Mouse (Mus musculus): ENCODE measurements around the gene Klhl35.

The Klhl35 gene

GRCm38 (mm10) chr7:99450703-99451102 lies 15.1 kb upstream of the Klhl35 start:
- ATAC-seq (ENCODE audit: insufficient number of reproducible peaks, low FRiP score, low TSS enrichment): peak; percentile 49

- ATAC-seq (ENCODE audit: insufficient number of reproducible peaks, low FRiP score, low TSS enrichment): no peak
Measured at GRCm38 (mm10) chr7:99452859-99453258, 12.9 kb upstream of the Klhl35 start.

GRCm38 (mm10) chr7:99454044-99454443 lies 11.8 kb upstream of the Klhl35 start:
- no peak for ATAC-seq (ENCODE audit: insufficient number of reproducible peaks, low FRiP score, low TSS enrichment)

- ATAC-seq (ENCODE audit: insufficient number of reproducible peaks, low FRiP score, low TSS enrichment): no peak
Measured at GRCm38 (mm10) chr7:99458849-99459248, 7.0 kb upstream of the Klhl35 start.

GRCm38 (mm10) chr7:99459888-99460652 lies 5.7 kb upstream of the Klhl35 start:
- ATAC-seq (ENCODE audit: insufficient number of reproducible peaks, low FRiP score, low TSS enrichment): no peak

- no peak for ATAC-seq (ENCODE audit: insufficient number of reproducible peaks, low FRiP score, low TSS enrichment)
Measured at GRCm38 (mm10) chr7:99463120-99463519, 2.7 kb upstream of the Klhl35 start.

GRCm38 (mm10) chr7:99467916-99468282 lies 2.1 kb downstream of the Klhl35 start:
- peak; percentile 51 for ATAC-seq (ENCODE audit: insufficient number of reproducible peaks, low FRiP score, low TSS enrichment)

GRCm38 (mm10) chr7:99468283-99469132 lies 2.7 kb downstream of the Klhl35 start:
- 0 out of 2 replicates have a peak, but pooled peaks have one; percentile 27 for ATAC-seq (ENCODE audit: insufficient number of reproducible peaks, low FRiP score, low TSS enrichment)

GRCm38 (mm10) chr7:99469680-99470405 lies 4.0 kb downstream of the Klhl35 start:
- no peak for ATAC-seq (ENCODE audit: insufficient number of reproducible peaks, low FRiP score, low TSS enrichment)

GRCm38 (mm10) chr7:99471578-99471977 lies 5.8 kb downstream of the Klhl35 start:
- ATAC-seq (ENCODE audit: insufficient number of reproducible peaks, low FRiP score, low TSS enrichment): no peak

GRCm38 (mm10) chr7:99473638-99474407 lies 8.0 kb downstream of the Klhl35 start:
- ATAC-seq (ENCODE audit: insufficient number of reproducible peaks, low FRiP score, low TSS enrichment): no peak

GRCm38 (mm10) chr7:99474836-99475561 lies 9.2 kb downstream of the Klhl35 start:
- ATAC-seq (ENCODE audit: insufficient number of reproducible peaks, low FRiP score, low TSS enrichment): no peak

- no peak for ATAC-seq (ENCODE audit: insufficient number of reproducible peaks, low FRiP score, low TSS enrichment)
Measured at GRCm38 (mm10) chr7:99475562-99475911, 9.7 kb downstream of the Klhl35 start.

- no peak for ATAC-seq (ENCODE audit: insufficient number of reproducible peaks, low FRiP score, low TSS enrichment)
Measured at GRCm38 (mm10) chr7:99476558-99477114, 10.8 kb downstream of the Klhl35 start.

GRCm38 (mm10) chr7:99477235-99477634 lies 11.4 kb downstream of the Klhl35 start:
- no peak for ATAC-seq (ENCODE audit: insufficient number of reproducible peaks, low FRiP score, low TSS enrichment)

GRCm38 (mm10) chr7:99482637-99483036 lies 16.8 kb downstream of the Klhl35 start:
- no peak for ATAC-seq (ENCODE audit: insufficient number of reproducible peaks, low FRiP score, low TSS enrichment)

GRCm38 (mm10) chr7:99483271-99483923 lies 17.6 kb downstream of the Klhl35 start, which contains the start of gene Rps3:
Gene Rps3 (minus strand): TSS chr7:99483738.
- peak; percentile 93 for ATAC-seq (ENCODE audit: insufficient number of reproducible peaks, low FRiP score, low TSS enrichment)

GRCm38 (mm10) chr7:99483924-99484319 lies 18.1 kb downstream of the Klhl35 start:
- peak; percentile 7; the same call in 1 of the 2 replicates for ATAC-seq (ENCODE audit: insufficient number of reproducible peaks, low FRiP score, low TSS enrichment)

- ATAC-seq (ENCODE audit: insufficient number of reproducible peaks, low FRiP score, low TSS enrichment): no peak
Measured at GRCm38 (mm10) chr7:99484679-99485078, 18.9 kb downstream of the Klhl35 start.

Data from cerebellum, adult (tissue).